Mouse (Mus musculus) embryo, embryonic 10 days (tissue): Measurements from ENCODE around the gene Prss29.
A peak's percentile ranks its signal among the peaks of the same experiment; 100 is the strongest.

Source experiments
- DNase-seq: peaks from one replicate; pipeline ENCODE4 v3.0.0-alpha.2; 2015; ENCODE audit warnings: low spot score

Gene Prss29

DNA sequence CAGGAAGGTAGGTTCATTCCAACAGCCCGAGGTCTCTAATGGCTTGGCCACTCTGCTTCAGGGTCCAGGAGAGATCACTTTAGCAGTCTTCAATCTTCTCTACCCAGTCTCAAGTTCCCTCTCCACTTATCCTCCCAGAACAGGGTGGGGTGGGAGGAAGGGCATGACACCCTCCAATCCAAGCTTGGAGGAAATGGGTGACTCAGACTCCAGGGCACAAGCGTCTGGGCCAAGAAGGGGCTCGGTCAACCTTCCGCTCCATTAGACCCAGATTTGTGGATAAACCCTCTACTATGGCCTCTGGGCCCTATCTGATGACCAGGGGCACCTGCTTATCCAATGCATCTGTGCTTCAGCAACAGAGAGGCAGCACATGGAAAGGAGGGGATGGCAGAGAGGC is 27.0 kb downstream of the Prss29 start, which contains the start of gene Tpsab1:
Tpsab1 (minus strand) TSS at position 101 of the 400 bp plus-strand sequence.
- DNase-seq = no peak

DNA sequence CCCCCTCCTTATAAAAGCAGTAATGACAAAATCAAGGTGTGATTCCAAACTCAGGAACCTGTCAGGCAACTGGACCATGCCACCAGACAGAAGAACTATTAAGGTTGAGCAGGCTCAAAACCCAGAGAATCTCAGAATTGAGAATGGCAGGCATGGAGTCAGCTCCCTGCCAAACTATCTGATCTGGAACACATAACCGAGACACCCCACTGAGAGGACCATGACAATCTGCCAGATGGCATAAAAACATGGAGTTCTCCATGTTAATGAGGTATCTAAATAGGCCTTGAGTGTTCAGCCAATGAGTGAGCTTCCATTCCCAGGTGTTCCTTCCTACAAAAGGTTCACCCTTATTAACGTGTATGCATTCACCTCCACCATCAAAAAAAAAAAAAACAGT is 42.8 kb downstream of the Prss29 start:
- no peak for DNase-seq

DNA sequence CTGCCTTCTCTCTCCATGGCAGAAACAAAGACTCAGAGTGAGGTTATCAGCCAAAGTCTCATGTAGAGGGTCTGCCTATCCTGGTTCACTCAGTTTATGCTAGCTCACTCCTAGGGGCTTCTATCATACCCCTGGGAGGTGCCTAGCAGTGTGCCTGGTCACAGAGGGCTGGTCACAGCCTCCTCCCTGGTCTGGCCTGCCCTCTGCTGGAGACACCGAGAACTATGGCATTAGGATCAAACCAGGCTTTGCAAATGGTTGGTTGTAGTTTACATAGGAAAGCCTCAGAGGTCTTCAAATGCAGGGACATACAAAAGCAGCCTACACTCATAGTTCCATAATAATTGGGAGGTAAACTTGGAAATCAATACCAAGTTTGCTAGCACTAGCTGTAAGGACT is 45.3 kb downstream of the Prss29 start:
- DNase-seq = peak; percentile 73

DNA sequence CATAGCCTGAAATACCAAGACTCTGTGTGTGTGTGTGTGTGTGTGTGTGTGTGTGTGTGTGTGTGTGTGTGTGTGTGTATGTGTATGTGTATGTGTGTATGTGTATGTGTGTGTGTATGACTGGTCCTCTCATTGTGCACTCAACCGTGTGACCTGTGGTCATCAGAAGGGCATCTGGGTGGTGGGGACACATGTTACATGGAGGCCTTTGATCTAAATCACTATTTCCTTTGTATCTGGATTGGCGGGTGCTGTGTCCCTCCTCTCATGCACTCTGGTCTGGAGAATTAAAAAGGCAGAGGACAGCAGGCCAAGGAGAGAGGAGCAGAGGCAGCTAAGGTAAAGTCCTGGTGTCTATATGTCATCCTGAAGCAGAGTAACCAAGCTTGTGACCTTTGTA is 47.6 kb downstream of the Prss29 start, which contains the start of gene Tpsb2:
Tpsb2 (plus strand) TSS at position 301 of the 400 bp plus-strand sequence.
- no peak for DNase-seq

DNA sequence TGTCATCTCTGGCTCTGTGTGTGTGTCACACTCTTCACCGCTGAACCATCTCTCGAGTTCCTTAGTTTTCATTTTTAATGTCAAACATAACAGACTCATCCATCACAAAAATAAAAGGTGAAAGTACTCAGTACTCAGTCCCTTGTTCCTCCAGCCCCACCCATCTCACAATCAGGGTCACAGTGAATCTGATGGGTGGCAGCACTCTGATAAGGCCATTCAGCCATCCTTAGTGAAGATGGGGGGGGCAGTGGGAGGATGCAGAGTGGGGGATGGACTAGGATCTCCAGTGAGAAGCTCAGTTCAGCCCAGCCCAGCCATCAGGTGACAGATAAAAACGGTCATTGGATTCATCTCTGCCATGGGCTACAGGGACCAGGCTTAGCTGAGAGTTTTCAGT is 50.5 kb downstream of the Prss29 start, which contains the start of gene Tpsg1:
Tpsg1 (plus strand) TSS at position 301 of the 400 bp plus-strand sequence.
- no peak for DNase-seq
